Mouse (Mus musculus) kidney, postnatal 25 days (tissue): Measurements from ENCODE around the gene Naa10.

Source experiments
- DNase-seq, 2 experiments: peaks; one replicate each; pipeline ENCODE4 v3.0.0; 2021; ENCODE audit warnings: mixed read lengths in 2 of 2

The Naa10 gene

DNA sequence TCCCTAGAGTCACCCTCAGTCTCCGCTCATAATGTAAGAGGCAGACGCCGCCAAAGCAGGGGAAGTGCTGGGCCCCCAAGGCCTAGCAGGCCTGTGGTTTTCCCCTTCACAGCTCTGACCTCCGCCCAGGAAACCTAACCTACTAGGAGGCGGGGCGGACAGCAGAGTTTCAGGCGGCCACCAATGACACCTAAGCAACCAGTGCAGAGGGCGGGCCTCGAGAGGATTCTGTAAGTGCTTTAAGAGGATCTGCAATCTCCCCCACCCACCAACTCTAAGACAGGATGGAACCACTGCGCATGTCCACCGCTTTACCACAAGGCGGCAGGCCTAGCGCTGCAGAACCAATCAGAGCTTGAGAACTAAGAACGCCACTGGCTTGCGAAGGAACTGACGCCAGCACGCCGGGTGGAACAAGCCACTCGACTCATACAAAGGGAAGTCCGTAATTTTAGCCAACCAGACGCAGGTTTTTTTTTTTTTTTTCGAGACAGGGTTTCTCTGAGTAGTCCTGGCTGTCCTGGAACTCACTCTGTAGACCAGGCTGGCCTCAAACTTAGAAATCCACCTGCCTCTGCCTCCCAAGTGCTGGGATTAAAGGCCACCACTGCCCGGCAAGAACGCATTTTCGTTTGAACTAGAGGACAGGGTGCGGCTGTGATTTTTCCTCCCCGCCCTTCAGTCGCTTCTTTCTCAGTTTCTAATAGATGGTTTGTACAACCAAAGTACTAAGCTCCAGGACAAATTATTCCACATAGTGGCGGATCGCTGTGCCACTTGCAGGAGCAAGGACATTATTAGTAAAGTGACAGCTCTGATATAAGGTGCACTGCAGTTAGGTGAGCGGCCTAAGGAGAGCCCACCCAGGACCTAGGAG is 6.7 kb downstream of the Naa10 start:
- DNase-seq: peak; percentile 95 to 97

- DNase-seq: no peak
Measured at GRCm38 (mm10) chrX:73911588-73911987, 10.2 kb downstream of the Naa10 start.

DNA sequence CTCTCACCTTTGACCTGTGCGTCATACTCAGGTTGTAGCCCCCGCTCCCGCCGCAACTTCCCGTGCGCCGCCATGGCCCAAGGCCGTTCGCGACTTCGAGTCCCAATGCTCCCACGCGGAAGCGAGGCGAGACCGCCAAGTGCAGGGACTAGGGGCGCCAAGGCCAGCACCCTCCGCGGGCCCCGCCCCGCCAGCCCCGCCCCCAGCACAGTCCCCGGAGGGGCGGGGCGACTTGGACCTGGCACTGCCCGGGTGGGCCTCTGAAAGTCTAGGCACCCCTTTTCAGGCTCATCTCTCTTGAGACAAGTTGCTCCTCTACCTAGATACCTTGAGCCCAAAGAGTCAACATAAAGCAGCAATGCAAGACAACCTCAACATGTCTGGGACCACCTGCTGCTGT is 10.6 kb downstream of the Naa10 start:
- DNase-seq: peak in 1 of 2 experiments; percentile 48

- no peak for DNase-seq
Measured at GRCm38 (mm10) chrX:73910451-73910850, 11.3 kb downstream of the Naa10 start.

GRCm38 (mm10) chrX:73910049-73910448 is 11.7 kb downstream of the Naa10 start:
- DNase-seq: no peak

DNA sequence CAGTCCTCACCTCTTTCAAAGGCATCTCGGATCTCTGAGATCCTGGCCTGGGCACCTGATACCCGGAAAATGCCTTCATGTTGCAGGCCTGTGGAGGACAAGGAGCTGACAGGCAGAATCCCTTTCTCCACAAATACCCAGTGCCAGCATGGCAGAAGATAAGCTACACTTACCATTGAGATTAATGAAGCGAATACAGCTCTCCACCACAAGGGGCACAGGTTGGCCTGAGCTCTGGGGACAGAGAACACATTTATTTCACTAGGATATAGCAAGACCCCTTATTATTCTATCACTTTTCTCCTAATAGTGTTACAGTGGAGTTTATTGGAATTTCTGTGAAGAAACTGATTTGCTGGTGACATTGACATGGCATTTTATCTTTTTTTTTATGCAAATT is 23.8 kb downstream of the Naa10 start:
- DNase-seq: no peak

- DNase-seq: peak; percentile 56 to 78
Measured at GRCm38 (mm10) chrX:73895719-73896118, 26.0 kb downstream of the Naa10 start, which contains the start of gene L1cam. Gene L1cam (minus strand): TSS chrX:73896105.

GRCm38 (mm10) chrX:73892833-73893232 is 28.9 kb downstream of the Naa10 start:
- no peak for DNase-seq

DNA sequence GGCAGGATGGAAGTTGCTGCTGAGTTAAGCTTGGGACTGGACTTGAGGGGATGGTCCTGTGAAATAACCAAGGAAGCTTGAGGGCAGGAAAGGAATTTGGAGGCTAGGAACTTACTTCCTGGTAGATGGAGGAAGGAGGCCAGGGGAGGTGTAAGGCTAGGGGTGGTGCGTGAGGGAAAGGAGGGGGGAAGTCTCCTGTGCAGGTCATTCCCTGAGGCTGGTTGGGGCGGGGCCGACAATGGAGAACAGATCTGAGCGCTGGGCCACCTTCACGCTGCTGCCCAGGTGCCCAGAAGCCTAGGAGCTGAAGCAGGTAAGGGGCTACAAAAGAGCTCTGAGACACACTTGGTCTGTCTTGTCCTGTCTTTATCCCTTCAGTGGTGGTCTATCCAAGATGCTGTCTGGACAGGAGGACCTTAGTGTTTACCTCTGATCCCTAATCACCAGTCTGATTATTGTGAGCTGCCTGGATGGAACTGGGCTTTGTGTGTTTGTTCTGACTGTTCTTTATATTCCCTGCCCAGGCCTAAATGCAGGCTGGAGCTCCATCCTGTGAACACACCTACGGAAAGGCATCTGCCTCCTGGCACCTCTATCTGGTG is 30.1 kb downstream of the Naa10 start, which contains the start of gene Avpr2:
Avpr2 (plus strand) TSS at position 552 of the 602 bp plus-strand sequence.
- peak; percentile 49 to 65 for DNase-seq

GRCm38 (mm10) chrX:73881463-73881862 is 40.3 kb downstream of the Naa10 start:
- DNase-seq: peak; percentile 18 to 61

DNA sequence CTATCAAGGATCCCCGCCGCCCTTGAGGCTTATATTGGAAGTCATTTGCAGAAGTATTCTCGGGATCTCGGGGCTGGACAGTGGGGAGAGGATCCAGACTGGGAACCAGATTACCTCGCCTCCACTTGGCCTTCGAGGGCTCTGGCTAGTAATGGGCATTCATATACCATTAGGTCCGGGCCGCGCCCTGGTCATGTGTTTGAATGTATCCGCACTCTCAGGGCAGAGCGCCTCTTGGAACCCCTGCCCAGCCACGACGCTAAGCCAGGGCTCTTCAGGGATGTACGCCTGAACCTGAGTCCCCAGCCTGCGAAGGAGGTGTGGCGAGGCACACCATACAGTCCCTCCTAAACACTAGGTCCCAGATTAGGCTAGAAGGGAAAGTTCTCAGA is 40.7 kb downstream of the Naa10 start:
- no peak for DNase-seq

- peak; percentile 42 to 69 for DNase-seq
Measured at GRCm38 (mm10) chrX:73880194-73881035, 41.3 kb downstream of the Naa10 start.

DNA sequence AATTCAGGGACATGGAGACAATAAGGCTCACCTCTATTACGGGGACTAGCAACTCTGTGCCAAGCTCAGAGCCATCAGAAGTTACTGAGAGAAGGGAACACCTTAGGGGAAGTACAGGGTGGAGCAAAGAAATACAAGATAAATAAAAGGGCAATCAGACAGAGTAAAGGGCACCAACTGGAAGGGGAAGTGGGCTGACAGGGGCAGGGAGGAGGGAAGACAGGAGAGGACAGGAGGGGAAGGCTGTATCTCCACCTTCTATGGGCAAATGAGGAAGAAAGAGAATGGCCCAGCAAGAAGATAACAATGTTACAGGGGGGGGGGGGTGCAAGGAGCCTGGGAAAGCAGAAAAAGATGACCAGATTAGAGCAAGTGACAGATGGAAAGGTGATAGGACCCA is 44.7 kb downstream of the Naa10 start:
- no peak for DNase-seq

DNA sequence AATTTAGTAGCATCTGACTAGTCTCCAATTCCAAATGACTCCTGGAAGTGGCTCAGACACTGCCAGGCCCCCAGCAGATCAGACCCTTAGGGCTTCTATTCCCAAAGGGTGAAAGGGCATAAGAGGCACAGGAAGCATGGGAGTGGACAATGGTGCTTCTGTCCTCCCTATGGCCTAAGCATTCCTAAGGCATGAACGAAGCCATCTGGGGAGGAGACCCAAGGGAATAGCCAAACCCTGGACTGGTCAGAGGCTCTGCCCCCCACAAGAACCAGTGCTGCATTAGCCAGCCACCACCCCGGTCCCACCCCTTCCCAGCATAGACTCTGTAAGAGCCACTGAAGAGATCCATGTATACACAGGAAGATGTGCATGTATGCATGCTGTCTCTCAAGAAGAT is 45.9 kb downstream of the Naa10 start:
- no peak for DNase-seq

DNA sequence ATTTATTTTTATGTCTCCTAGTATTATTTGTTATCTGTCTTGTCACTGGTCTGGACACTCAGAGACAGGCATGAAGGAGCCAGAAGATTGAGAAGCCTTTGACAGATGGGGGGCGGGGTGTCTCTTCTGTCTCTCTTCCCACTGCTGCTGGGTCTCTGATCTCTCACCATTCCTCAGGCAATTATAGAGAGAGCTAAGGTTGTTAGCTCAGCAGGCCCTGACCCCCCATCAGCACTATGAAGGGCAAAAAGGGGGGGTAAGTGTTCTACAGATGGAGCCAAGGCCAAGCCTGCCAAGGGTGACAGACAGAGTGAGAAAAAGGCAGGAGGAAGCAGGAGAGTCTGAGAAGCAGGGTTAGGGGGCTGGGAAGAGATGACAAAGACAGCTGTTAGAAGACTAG is 49.8 kb downstream of the Naa10 start:
- no peak for DNase-seq

DNA sequence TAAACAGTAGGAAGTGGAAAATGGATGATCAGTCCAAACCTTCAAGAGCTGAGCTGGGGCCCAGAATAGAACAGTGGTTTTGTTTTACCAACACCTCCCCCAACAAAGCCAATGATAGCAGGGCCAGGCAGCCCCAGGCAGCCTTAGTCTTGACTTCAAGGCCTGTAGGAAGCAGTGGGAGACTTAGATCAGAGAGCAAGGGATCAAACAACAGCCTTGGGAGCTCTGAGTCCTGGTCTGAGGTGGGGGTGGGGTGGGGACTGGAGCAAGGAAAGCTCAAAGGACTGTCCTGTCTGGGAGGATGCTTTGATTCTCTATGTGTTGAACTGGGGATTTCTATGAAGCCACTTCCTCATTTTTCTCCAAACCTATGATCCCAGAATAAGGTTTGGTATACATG is 50.3 kb downstream of the Naa10 start:
- no peak for DNase-seq

DNA sequence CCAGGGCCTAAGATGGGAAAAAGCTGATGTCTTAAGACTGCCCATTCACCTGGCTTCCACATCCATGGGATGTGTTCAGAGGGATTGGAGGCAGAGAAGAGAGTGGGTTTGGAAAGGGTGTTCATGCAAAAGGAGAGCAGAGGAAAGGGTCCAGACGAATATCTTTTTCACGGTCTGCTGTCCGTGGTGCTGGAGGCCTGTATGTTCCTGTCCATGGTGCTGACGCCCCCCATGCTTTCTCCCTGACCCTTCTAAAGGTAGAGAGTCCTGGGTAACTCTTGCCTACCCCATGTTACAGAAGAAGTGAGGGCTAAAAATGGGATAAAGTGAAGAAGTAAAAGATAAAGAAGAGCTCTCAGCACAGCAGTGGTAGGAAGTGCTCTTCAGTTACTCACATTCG is 52.4 kb downstream of the Naa10 start:
- DNase-seq: peak in 1 of 2 experiments; percentile 32

- no peak for DNase-seq
Measured at GRCm38 (mm10) chrX:73867852-73868251, 53.9 kb downstream of the Naa10 start.

DNA sequence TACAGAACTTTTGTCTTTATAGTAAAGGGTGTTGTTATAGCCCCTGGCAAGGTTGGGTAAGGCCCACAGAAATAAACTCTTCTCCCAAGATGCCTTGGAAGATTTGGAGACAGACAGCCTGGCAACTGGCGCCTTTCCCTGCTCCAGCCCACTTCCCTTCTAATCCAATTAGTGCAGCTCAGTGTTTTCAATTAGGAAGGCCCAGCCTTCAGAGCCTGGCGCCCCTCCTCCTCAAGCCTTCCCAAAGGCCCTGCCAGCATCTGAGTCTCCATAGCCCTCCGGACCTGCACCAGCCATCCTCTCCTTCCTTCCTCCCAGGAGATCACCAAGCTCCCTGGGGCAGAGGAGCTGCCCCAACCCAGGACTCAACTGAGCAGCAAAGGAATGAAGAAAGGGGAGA is 54.5 kb downstream of the Naa10 start:
- DNase-seq: no peak
